Mouse (Mus musculus) forebrain, embryonic 11.5 days (tissue): Measurements from ENCODE around the gene Khdc1b. TPM values are rescaled to one million over a fixed set of nuclear protein-coding genes. Genes with fewer than 3 reads are reported as not detected.

Source experiments
- ATAC-seq: fragments of 200-750 bp; cut with Nextera tagmentation; replicated peaks from 2 replicates; pipeline ENCODE4 v1.8.0; 2017; ENCODE audit warnings: moderate TSS enrichment; ENCODE audit not compliant: low FRiP score
- DNase-seq: peaks from one replicate; pipeline ENCODE4 v3.0.0-alpha.2; 2017; ENCODE audit warnings: low spot score
- H3K27ac ChIP-seq: fragments of 300-500 bp; sonication (generic); 2 replicates; pipeline ENCODE4 v1.5.1; 2014; ENCODE audit warnings: low read depth, low read length
- H3K27me3 ChIP-seq: fragments of 300-500 bp; sonication (generic); 2 replicates; pipeline ENCODE4 v1.6.1; 2014; ENCODE audit warnings: mild to moderate bottlenecking, low read length, mixed read lengths; ENCODE audit not compliant: control insufficient read depth, insufficient read depth
- H3K36me3 ChIP-seq: fragments of 300-500 bp; sonication (generic); 2 replicates; pipeline ENCODE4 v1.6.1; 2014; ENCODE audit warnings: mild to moderate bottlenecking, low read length, moderate library complexity, mixed read lengths; ENCODE audit not compliant: control insufficient read depth, insufficient read depth
- H3K4me1 ChIP-seq: fragments of 300-500 bp; sonication (generic); replicated peaks from 2 replicates; pipeline ENCODE4 v1.6.1; 2014; ENCODE audit warnings: low read length, mixed read lengths; ENCODE audit not compliant: control insufficient read depth, insufficient read depth
- H3K4me2 ChIP-seq: fragments of 300-500 bp; sonication (generic); 2 replicates; pipeline ENCODE4 v1.6.1; 2014; ENCODE audit warnings: low read depth, mild to moderate bottlenecking, low read length, moderate library complexity, mixed read lengths; ENCODE audit not compliant: severe bottlenecking
- H3K4me3 ChIP-seq: fragments of 300-500 bp; sonication (generic); 2 replicates; pipeline ENCODE4 v1.5.1; 2014; ENCODE audit warnings: low read depth, low read length
- H3K9ac ChIP-seq: fragments of 300-500 bp; sonication (generic); 2 replicates; pipeline ENCODE4 v1.6.1; 2014; ENCODE audit warnings: low read length
- H3K9me3 ChIP-seq: fragments of 300-500 bp; sonication (generic); 2 replicates; pipeline ENCODE4 v1.6.1; 2016; ENCODE audit warnings: low read length, mixed read lengths; ENCODE audit not compliant: control insufficient read depth
- WGBS: fragments of 180-500 bp; shearing (Covaris S2); extraction: QIAGEN DNeasy Blood & Tissue Kit; methylation state at CpG from one replicate; pipeline ENCODE4 v1.1.7; 2014; 5-methylcytosine and 5-hydroxymethylcytosine counted together
- polyA plus RNA-seq: library from polyadenylated mRNA; unstranded; fragments of >200 nt; fragmentation: Nextera tagmentation; extraction: Ambion mirVana; gene quantifications from 2 replicates; pipeline ENCODE4 v1.2.1, GENCODE M21; 2014

The Khdc1b gene
- polyA plus RNA-seq, 1 experiment from 2014 or later = not detected

DNA sequence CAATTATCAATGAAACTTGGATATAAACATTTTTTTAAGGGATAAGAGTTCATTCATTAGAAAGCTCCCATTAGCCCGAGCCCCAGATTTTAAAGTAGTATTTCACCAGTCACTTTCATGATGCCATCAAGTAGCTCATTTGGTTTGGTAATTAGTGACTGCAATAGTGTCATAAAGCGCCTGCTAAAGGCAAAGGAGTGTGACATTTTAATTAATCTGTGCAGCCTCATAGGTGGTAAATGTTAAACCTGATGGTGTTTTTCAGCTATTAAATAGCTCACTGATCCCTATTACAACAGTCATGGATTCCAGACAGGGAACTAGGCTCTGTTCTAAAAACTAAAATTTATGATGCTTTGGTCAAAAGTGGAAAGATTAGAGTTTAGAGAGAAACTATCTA lies 23.9 kb downstream of the Khdc1b start:
- Histone ChIP-seq H3K9me3 (no peaks in the 10 kb centered on the region), H3K27me3 (no peaks in the 10 kb centered on the region), H3K4me3 (no peak overlapping the region), H3K4me1 (no peaks in the 10 kb centered on the region), H3K36me3 (no peaks in the 10 kb centered on the region), H3K4me2 (no peak overlapping the region), H3K27ac (no peak overlapping the region), H3K9ac (no peak overlapping the region)
- WGBS = 51% methylated on average over 2 of the region's 2 CpGs
- DNase-seq = no peak
- no peak for ATAC-seq

DNA sequence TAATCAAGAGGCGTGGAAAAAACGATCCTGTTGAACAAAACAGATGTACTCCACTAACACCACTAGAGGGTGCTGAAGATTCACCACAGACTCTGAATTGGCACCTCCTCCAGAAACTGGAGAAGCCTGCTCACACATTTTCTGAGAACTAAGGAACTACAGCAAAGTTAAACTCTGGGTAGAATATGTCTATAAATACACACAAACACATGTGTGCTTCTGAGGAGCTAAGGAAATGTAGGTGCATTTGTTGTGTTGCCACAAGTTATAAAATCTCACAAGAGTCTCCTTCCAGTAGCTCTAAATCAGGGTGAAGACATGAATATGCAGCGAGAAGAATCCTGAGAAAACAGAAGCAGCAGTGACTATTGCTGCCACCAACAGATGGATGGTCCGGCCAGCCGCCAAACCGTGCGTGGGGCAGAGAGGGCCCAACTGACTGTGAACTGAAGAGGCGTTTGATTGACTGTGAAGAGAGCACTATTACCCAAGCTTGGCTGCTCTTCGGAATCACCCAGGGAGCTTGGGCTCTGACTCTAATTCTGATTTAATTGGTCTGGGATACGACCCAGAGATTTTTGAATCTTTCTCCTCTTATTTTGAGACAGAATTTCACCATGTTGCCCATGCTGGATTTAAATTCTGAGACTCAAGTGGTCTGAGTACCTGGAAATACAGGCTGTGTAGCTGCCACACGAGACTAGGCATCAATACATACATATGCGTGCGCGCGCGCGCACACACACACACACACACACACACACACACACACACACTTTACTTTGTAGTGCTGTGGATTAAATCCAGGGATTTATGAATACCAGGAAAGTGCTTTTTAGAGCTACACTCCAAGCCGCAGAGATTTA lies 28.2 kb downstream of the Khdc1b start:
- DNase-seq = no peak
- H3K9ac ChIP-seq = no peak overlapping the region
- 62% methylated on average over 18 of the region's 18 CpGs for WGBS
- H3K27ac ChIP-seq = no peak overlapping the region
- no peaks in the 10 kb centered on the region for H3K36me3 ChIP-seq
- no peak overlapping the region for H3K4me2 ChIP-seq
- H3K27me3 ChIP-seq = no peaks in the 10 kb centered on the region
- H3K4me3 ChIP-seq = no peak overlapping the region
- ATAC-seq = peak; percentile 65
- no peaks in the 10 kb centered on the region for H3K9me3 ChIP-seq
- no peaks in the 10 kb centered on the region for H3K4me1 ChIP-seq

DNA sequence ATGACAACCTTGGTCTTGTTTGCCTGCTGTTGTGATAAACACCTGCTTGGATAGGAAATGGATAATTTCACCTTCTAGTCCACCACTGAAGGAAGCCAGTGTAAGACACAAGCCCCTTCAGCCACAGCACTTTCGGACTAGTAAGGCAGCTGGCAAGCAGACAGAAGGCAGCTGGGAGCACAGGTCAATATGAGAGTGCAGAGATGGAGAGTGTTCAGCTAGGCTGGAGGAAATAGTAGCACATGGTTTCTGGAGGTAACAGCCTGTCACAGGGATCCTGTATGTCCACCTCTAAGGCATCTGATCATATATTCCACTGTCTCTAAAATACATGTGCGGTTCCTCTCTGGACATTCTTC lies 28.8 kb downstream of the Khdc1b start:
- DNase-seq = no peak
- Histone ChIP-seq H3K4me3 (no peak overlapping the region), H3K9ac (no peak overlapping the region), H3K27me3 (no peaks in the 10 kb centered on the region), H3K4me1 (no peaks in the 10 kb centered on the region), H3K27ac (no peak overlapping the region), H3K4me2 (no peak overlapping the region), H3K36me3 (no peaks in the 10 kb centered on the region), H3K9me3 (no peaks in the 10 kb centered on the region)
- whole genome bisulfite sequencing = 87% methylated on average over 2 of the region's 2 CpGs
- no peak for ATAC-seq

- no peak overlapping the region for H3K4me3 ChIP-seq
- ATAC-seq = no peak
- no peak overlapping the region for H3K4me2 ChIP-seq
- no peak overlapping the region for H3K9ac ChIP-seq
- no peaks in the 10 kb centered on the region for H3K27me3 ChIP-seq
- H3K9me3 ChIP-seq = no peaks in the 10 kb centered on the region
- H3K4me1 ChIP-seq = no peaks in the 10 kb centered on the region
- no peak for DNase-seq
- H3K36me3 ChIP-seq = no peaks in the 10 kb centered on the region
- no peak overlapping the region for H3K27ac ChIP-seq
These were observed 36.0 kb downstream of the Khdc1b start for GRCm38 (mm10) chr1:21419370-21419769.

DNA sequence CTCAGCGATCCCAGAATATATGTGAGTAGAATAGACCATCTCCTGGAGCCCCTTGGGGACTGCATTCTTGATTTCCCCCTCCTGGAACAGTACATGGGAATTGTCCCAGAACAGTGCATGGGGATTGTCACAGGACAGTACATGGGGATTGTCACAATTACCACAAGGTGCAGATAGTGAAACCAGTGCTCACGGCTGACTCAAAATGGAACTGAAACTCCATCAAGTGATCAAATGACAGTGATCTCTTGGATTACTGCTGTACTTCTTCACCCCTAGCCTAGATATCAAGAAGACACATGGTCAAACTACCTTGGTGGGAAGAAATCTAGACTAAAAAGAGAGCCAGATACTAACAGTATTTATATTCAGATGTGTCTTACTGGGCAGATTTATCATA lies 42.3 kb downstream of the Khdc1b start:
- Histone ChIP-seq H3K4me3 (no peak overlapping the region), H3K27me3 (no peaks in the 10 kb centered on the region), H3K4me1 (no peaks in the 10 kb centered on the region), H3K36me3 (no peaks in the 10 kb centered on the region), H3K27ac (no peak overlapping the region), H3K4me2 (no peak overlapping the region), H3K9ac (no peak overlapping the region), H3K9me3 (no peaks in the 10 kb centered on the region)
- no peak for ATAC-seq
- DNase-seq = no peak
- 88% methylated on average over 2 of the region's 2 CpGs for WGBS

DNA sequence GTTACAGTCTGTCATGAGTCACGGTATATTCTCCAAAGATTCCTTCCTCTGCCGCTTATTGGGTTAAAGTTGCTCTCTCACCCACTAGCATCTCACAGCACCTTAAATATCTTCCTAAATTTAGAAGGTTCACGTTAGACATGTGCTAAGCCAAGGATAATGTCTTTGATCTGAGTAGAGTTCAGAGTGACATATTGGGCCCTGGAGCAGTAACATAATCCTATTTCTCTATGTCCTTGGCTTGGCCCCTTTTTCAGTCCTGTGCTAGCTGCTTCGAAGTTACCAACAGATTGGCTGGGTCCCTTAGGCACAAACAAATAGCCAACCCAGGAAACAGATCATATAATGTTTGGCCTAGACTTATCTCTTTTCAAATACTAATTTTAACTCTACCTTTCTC lies 44.7 kb downstream of the Khdc1b start:
- Histone ChIP-seq H3K4me1 (no peaks in the 10 kb centered on the region), H3K9ac (no peak overlapping the region), H3K36me3 (no peaks in the 10 kb centered on the region), H3K4me3 (no peak overlapping the region), H3K9me3 (no peaks in the 10 kb centered on the region), H3K27me3 (no peaks in the 10 kb centered on the region), H3K4me2 (no peak overlapping the region), H3K27ac (no peak overlapping the region)
- DNase-seq = no peak
- WGBS = 90% methylated on average over 4 of the region's 4 CpGs
- no peak for ATAC-seq

GRCm38 (mm10) chr1:21431666-21432065 lies 48.3 kb downstream of the Khdc1b start:
- H3K27me3 ChIP-seq = no peaks in the 10 kb centered on the region
- no peak overlapping the region for H3K9ac ChIP-seq
- no peaks in the 10 kb centered on the region for H3K9me3 ChIP-seq
- H3K27ac ChIP-seq = no peak overlapping the region
- DNase-seq = no peak
- no peak overlapping the region for H3K4me2 ChIP-seq
- no peak for ATAC-seq
- 91% methylated on average over 3 of the region's 3 CpGs for WGBS
- no peak overlapping the region for H3K4me3 ChIP-seq
- no peaks in the 10 kb centered on the region for H3K36me3 ChIP-seq
- H3K4me1 ChIP-seq = no peaks in the 10 kb centered on the region

GRCm38 (mm10) chr1:21434853-21435252 lies 51.5 kb downstream of the Khdc1b start:
- H3K36me3 ChIP-seq = no peaks in the 10 kb centered on the region
- WGBS = 74% methylated on average over 3 of the region's 3 CpGs
- DNase-seq (no peak), ATAC-seq (no peak)
- no peaks in the 10 kb centered on the region for H3K27me3 ChIP-seq
- H3K4me3 ChIP-seq = no peak overlapping the region
- H3K27ac ChIP-seq = no peak overlapping the region
- H3K4me2 ChIP-seq = no peak overlapping the region
- H3K9ac ChIP-seq = no peak overlapping the region
- H3K9me3 ChIP-seq = no peaks in the 10 kb centered on the region
- H3K4me1 ChIP-seq = no peaks in the 10 kb centered on the region
